Mouse (Mus musculus) regulatory T cell (primary cell): Measurements from ENCODE around the gene Cd24a.

Experiments
- in situ Hi-C: fragments of 300-600 bp; cut with MboI, MseI; formaldehyde crosslinking; loops from one replicate; pipeline ENCODE4 v1.15.1; 2025; ENCODE audit warnings: high pct_unique_total_duplicates

The Cd24a gene

GRCm38 (mm10) chr10:43624791-43625398 is 46.8 kb downstream of the Cd24a start:
- in situ Hi-C loops: no loop called here

GRCm38 (mm10) chr10:43625578-43625977 is 47.5 kb downstream of the Cd24a start:
- in situ Hi-C loops: no loop called here

- in situ Hi-C loops: no loop called here
Observed at GRCm38 (mm10) chr10:43629216-43629615, 51.1 kb downstream of the Cd24a start.

DNA sequence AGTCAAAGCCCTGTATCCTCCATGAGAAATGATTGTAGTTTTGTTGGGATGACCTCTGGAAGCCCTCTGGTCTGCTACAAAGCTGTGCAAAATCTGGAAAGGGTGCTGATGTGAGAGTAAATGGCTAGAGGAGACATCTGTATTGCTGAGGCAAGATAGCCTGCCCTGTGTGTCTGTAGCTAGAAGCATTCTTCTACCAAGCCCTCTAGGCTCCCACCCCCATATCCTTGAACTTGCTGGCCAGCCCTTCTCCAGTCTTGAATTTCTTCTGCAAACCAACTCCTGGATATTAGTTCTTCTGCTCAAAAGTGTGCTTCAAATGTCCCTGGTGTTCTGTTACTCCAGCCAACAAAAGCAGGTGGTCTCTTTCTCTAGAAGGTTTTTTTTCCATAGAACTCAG is 51.8 kb downstream of the Cd24a start:
- in situ Hi-C loops: no loop called here

DNA sequence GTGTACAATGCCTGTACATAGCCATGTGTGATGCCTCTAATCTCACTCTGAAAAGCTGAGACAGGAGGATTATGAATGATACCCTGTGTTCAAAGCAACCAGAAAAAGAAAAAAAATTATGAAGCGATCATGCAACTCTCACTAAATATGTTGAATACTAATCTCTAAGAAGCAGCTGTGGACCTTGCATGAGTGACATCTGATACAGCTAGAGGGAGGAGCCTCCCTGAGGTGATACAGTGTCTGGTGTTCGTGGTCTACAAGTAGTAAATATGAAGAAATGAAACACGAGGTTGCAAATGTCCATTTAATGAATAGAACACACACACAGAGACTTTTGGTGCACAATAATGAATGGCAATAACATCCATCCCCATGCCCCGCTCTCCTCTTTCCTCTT is 52.5 kb downstream of the Cd24a start:
- in situ Hi-C loops: no loop called here

GRCm38 (mm10) chr10:43631049-43631448 is 53.0 kb downstream of the Cd24a start:
- in situ Hi-C loops: no loop called here

- in situ Hi-C loops: no loop called here
Observed at GRCm38 (mm10) chr10:43631639-43632354, 53.7 kb downstream of the Cd24a start.

DNA sequence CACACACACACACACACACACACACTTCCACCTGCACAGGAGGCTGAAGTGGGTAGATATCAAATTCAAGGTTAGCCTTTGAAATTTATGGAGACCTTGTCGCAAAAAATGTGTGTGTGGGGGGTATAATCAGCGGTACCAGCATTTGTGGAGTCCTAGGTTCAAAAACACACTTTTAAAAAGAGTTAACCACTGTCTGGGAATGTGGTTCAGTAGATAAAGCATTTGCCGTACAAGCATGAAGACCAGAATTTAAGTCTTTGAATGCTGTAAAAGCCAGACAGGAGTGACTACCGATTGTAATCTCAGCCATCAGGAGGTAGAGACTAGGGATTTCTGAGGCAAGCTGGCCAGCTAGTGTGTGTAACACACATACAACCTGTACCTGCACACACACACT is 55.0 kb downstream of the Cd24a start:
- in situ Hi-C loops: no loop called here
